Mouse (Mus musculus) thymus, adult 2 months (tissue): Measurements from ENCODE around the gene Irf2.

ENCODE experiments used
- CTCF ChIP-seq: fragments of 200-500 bp; IDR thresholded peaks from 2 replicates; pipeline ENCODE4 v1.5.1; 2012; ENCODE audit warnings: mild to moderate bottlenecking, control low read depth, low read length, moderate library complexity, borderline replicate concordance; ENCODE audit not compliant: control insufficient read depth, poor library complexity, insufficient read depth; ENCODE audit errors: extremely low read depth
- POLR2A ChIP-seq: fragments of 200-500 bp; IDR thresholded peaks from 2 replicates; pipeline ENCODE4 v1.6.1; 2012; ENCODE audit warnings: mild to moderate bottlenecking, low read length, control low read depth, moderate library complexity; ENCODE audit not compliant: control insufficient read depth, poor library complexity, insufficient read depth; ENCODE audit errors: extremely low read depth

DNA sequence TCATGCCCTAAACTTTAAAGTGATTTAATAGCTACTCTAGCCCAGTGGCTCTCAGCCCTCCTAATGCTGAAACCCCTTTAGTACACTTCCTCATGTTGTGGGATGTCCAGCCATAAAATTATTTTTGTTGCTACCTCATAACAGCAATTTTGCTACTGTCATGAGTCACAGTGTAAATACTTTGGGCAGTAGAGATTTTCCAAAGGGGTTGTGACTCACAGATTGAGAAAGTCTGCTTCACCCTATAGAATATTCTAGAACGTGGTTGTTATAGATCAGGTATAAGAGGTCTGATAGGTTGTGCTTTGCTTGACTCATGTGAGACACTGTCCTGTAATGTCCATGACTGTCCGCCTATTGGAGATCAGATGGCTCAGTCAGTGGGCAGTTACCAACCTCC, 154.9 kb downstream of the Irf2 start:
- no peak for TF ChIP-seq CTCF
- no peak for TF ChIP-seq POLR2A
